Mouse (Mus musculus) MEL (cell line): ENCODE results near the gene Tsg101.

Experiments
- CTCF ChIP-seq, 3 experiments: IDR thresholded peaks in 2 of 3; conservative IDR thresholded peaks in 1 of 3; 2 replicates each; pipeline ENCODE4 v1.5.1; 2011 to 2012; ENCODE audit warnings: low read length in 3 of 3, low read depth in 2 of 3, mild to moderate bottlenecking in 2 of 3, improper control_type of control experiment in 1 of 3, inconsistent platforms in 1 of 3, mixed read lengths in 1 of 3, moderate library complexity in 1 of 3; ENCODE audit not compliant: control insufficient read depth in 1 of 3, insufficient read depth in 1 of 3, poor library complexity in 1 of 3, severe bottlenecking in 1 of 3
- EP300 ChIP-seq, 2 experiments: IDR thresholded peaks; 2 replicates each; pipeline ENCODE4 v1.6.1; 2011; ENCODE audit warnings: improper control_type of control experiment in 2 of 2, low read length in 2 of 2, low read depth in 1 of 2, mild to moderate bottlenecking in 1 of 2
- GATA1 ChIP-seq: IDR thresholded peaks from 2 replicates; pipeline ENCODE4 v1.6.1; 2011; ENCODE audit warnings: low read depth, low read length, improper control_type of control experiment
- MAX ChIP-seq: IDR thresholded peaks from 2 replicates; pipeline ENCODE4 v1.6.1; 2011; ENCODE audit warnings: low read length, improper control_type of control experiment
- NRF1 ChIP-seq: IDR thresholded peaks from 2 replicates; pipeline ENCODE4 v1.6.1; 2014; ENCODE audit warnings: low read depth, mild to moderate bottlenecking, inconsistent platforms, low read length, improper control_type of control experiment, moderate library complexity; ENCODE audit not compliant: poor library complexity, insufficient read depth, severe bottlenecking
- TBP ChIP-seq: IDR thresholded peaks from 2 replicates; pipeline ENCODE4 v1.8.0; 2011; ENCODE audit warnings: low read depth, low read length, improper control_type of control experiment
- TCF12 ChIP-seq: IDR thresholded peaks from 2 replicates; pipeline ENCODE4 v1.6.1; 2014; ENCODE audit warnings: low read depth, mild to moderate bottlenecking, inconsistent platforms, low read length, improper control_type of control experiment, moderate library complexity

- TF ChIP-seq CTCF (IDR thresholded peaks at IDR 0.05 in 2 of 3, conservative IDR thresholded peaks at IDR 0.05 in 1 of 3; ENCODE audit: control insufficient read depth in 1 of 3, insufficient read depth in 1 of 3, low read depth in 2 of 3, low read length in 3 of 3, poor library complexity in 1 of 3, severe bottlenecking in 1 of 3) (no peak), GATA1 (no peak), NRF1 (no peak), TBP (no peak), EP300 (IDR thresholded peaks at IDR 0.05; ENCODE audit: low read depth in 1 of 2, low read length in 2 of 2) (no peak), MAX (no peak), TCF12 (no peak)
Observed at GRCm38 (mm10) chr7:46849287-46849686, 70.5 kb downstream of the Tsg101 start.
